Mouse (Mus musculus): Measurements from ENCODE around the gene Rhox12. TPM values are rescaled to one million over a fixed set of nuclear protein-coding genes. Genes with fewer than 3 reads are reported as not detected.

The Rhox12 gene
- total RNA-seq (2014; fragmentation: Nextera tagmentation) (not detected in 2 replicates), total RNA-seq (2017) (not detected in 2 replicates)

DNA sequence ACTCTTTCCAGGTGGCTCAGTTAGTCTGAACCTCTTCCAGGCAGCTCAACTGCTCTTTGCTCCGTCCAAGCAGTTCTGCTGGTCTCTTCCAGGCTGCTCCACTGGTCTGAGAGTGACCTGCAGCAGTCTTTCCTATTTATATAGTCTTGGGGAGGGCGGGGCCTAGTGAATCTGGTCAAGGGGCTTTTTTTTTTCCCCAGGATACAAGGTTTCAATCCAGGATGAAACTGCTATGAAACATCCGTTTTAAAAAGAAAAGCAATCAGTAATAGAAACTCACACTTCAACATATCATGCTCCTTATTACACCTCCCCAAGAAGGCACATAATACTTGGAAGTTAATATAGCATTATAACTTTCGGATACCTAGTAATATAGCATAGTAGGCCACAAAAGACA is at the start of gene Rhox12:
Rhox12 (minus strand) TSS at position 101 of the 400 bp plus-strand sequence.
- no peak for ATAC-seq (replicated peaks; ENCODE audit: low FRiP score, low TSS enrichment, poor library complexity, severe bottlenecking)

DNA sequence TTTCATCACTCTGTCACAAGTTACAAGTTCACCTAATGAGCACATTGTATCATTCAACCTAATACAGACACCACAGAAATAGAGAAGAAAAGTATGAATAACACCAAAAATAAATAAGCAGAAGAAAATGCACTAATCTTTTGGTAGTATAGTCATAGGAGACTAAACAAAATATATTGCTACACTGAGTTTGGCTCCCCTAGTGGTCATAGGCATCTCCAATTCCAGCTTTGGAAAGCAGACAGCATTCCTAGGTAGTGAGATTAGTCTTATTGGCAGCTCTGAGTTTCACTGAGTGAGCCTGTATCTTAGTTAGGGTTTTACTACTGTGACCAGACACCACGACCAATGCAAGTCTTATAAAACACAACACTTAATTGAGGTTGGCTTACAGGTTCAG is 48.4 kb upstream of the Rhox12 start:
- no peak for ATAC-seq (replicated peaks; ENCODE audit: low FRiP score, low TSS enrichment, poor library complexity, severe bottlenecking)

DNA sequence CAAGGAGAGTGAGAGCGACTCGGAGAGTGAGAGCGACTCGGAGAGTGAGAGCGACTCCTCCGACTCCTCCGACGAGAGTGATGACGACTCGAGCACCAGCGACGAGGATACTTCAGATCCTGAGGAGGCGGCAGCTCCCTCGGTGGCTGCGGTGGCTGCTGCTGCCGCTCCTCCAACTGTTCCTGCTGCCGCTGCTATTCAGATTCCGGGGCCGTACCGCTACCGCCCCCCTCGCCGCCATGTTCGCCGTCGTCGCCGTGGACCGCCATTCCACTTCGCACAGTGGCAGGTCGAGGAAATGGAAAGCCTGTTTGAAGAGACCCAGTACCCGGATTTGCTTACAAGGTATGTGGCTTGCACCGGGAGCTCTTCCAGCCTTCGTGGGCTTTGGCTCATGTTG is 10.8 kb upstream of the Rhox12 start:
- no peak for ATAC-seq (replicated peaks; ENCODE audit: low FRiP score, low TSS enrichment, poor library complexity, severe bottlenecking)

DNA sequence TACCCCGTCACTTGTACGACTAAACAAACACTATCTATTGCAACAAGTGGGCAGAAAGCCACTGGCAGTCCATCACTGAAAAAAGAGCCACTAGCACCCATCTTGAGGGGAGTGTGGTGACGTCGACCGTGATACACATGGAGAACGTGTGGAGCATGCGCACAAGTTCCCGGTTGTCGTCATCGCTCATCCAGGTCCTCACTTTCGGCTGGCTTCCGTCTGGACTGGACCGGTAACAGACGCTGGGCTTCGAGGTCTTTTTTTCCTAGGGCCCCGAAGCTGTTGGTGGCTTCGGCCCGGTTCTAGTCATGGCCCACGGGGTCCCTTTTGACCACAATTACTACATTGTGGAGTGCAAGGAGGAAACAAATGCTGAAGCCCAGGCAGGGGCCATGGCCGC is 10.3 kb upstream of the Rhox12 start, which contains the start of gene Rhox13:
Rhox13 (plus strand) TSS at position 238 of the 400 bp plus-strand sequence.
- no peak for ATAC-seq (replicated peaks; ENCODE audit: low FRiP score, low TSS enrichment, poor library complexity, severe bottlenecking)

DNA sequence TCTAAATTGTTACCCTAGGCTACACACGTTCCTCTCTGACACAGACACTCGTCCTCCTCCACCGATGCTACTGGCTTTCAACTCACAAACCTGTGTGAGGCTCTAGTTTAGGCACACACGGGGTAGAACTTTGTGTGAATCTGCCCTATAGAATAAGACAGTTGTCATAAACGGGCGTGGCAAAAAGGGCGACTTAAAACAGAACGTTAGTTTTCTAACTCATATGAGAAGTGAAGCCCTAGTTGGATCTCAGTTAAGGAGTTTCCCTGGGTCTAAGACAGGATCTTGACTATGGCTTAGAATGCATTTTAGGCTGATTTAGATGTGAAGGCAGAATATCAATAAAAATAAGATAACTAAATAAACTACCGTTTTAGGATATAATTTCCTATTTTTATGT is 25.7 kb downstream of the Rhox12 start, which contains the start of gene Rhox11:
Rhox11 (minus strand) TSS at position 101 of the 400 bp plus-strand sequence.
- no peak for ATAC-seq (replicated peaks; ENCODE audit: low FRiP score, low TSS enrichment, poor library complexity, severe bottlenecking)

DNA sequence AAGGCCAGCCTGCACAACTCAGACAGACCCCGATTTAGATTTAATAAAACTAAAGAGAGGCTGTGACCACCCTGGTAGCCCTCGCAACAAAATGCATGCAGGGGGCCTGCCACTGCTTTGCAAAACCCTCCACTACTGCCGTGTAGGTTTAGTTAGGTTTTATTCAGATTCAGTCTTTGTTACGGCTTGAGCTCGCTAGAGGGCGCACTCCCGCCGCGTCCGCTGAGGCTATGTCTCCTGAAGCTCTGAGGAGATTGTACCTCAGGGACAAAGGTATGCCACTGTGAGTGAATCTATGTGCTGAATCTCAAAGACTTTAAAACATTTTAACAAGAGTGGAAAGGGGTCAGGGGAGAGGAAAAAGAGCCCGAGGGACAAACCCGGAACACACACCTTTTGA is 26.5 kb downstream of the Rhox12 start:
- ATAC-seq (replicated peaks; ENCODE audit: low FRiP score, low TSS enrichment, poor library complexity, severe bottlenecking) = no peak

DNA sequence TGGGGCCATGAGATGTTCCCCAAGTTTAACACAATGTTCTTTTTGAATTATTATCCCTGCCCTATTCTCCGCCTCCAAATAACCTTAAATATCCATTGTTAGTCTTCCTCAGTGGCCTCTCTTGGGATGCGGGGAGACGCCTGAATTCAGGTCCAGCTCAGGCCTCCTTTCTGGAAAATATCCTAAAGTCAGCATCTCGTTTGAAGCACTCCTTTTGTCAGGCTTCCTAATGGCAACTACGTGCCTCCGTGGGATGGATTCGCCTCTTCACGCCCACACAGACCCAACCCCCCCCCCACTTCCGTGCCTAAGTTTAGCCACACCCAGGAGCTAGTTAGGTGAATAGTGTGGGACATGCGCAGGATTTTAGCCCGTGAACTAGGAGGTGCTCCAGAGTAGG is 44.5 kb downstream of the Rhox12 start, which contains the start of gene Rhox10:
Rhox10 (plus strand) TSS at position 301 of the 400 bp plus-strand sequence.
- ATAC-seq (replicated peaks; ENCODE audit: low FRiP score, low TSS enrichment, poor library complexity, severe bottlenecking) = no peak

DNA sequence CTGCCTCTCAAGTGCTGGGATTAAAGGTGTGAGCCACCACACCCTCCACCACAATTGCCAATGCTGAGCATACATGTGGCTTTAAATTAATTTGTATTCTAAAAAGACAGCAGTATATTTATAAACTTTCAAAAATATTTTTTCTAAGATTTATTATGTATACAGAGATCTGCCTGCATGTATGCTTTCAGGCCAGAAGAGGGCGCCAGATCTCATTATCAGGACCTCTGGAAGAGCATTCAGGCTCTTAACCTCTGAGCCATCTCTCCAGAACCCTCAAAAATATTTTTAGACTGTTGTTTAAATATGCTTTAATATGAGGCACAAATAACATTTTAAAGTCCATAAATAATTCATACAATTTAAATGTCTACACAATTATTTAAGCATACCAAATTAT is 49.2 kb downstream of the Rhox12 start:
- ATAC-seq (replicated peaks; ENCODE audit: low FRiP score, low TSS enrichment, poor library complexity, severe bottlenecking) = no peak

Other genes with a start within 250 kb of the Rhox12 start
- 0.74 TPM in 1 of 2 replicates, not detected in the other for gene Rhox8, start 232.0 kb downstream of the Rhox12 start, total RNA-seq (2014; fragmentation: Nextera tagmentation)
- not detected in 2 replicates for gene Rhox8, start 232.0 kb downstream of the Rhox12 start, total RNA-seq (2017)
- not detected in 2 replicates for gene Rhox7b, start 213.7 kb downstream of the Rhox12 start, total RNA-seq (2014; fragmentation: Nextera tagmentation)
- not detected in 2 replicates for gene Rhox7b, start 213.7 kb downstream of the Rhox12 start, total RNA-seq (2017)
- not detected in 2 replicates for gene Rhox9, start 209.1 kb downstream of the Rhox12 start, total RNA-seq (2014; fragmentation: Nextera tagmentation)
- gene Rhox9, start 209.1 kb downstream of the Rhox12 start, total RNA-seq (2017) = not detected in 2 replicates
- gene Btg1-ps1, start 92.1 kb downstream of the Rhox12 start, total RNA-seq (2014; fragmentation: Nextera tagmentation) = not detected in 2 replicates
- not detected in 2 replicates for gene Btg1-ps1, start 92.1 kb downstream of the Rhox12 start, total RNA-seq (2017)
- gene Btg1-ps2, start 67.8 kb downstream of the Rhox12 start, total RNA-seq (2014; fragmentation: Nextera tagmentation) = not detected in 2 replicates
- gene Btg1-ps2, start 67.8 kb downstream of the Rhox12 start, total RNA-seq (2017) = not detected in 2 replicates
- gene Rhox10, start 44.4 kb downstream of the Rhox12 start, total RNA-seq (2014; fragmentation: Nextera tagmentation) = not detected in 2 replicates
- gene Rhox10, start 44.4 kb downstream of the Rhox12 start, total RNA-seq (2017) = not detected in 2 replicates
- not detected in 2 replicates for gene Rhox11, start 25.8 kb downstream of the Rhox12 start, total RNA-seq (2014; fragmentation: Nextera tagmentation)
- gene Rhox11, start 25.8 kb downstream of the Rhox12 start, total RNA-seq (2017) = not detected in 2 replicates
- not detected in 2 replicates for gene Rhox13, start 10.3 kb upstream of the Rhox12 start, total RNA-seq (2014; fragmentation: Nextera tagmentation)
- not detected in 2 replicates for gene Rhox13, start 10.3 kb upstream of the Rhox12 start, total RNA-seq (2017)
- 16.6 and 28.3 TPM in 2 replicates for gene Zbtb33, start 78.9 kb upstream of the Rhox12 start, total RNA-seq (2014; fragmentation: Nextera tagmentation)
- gene Zbtb33, start 78.9 kb upstream of the Rhox12 start, total RNA-seq (2017) = 24.0 and 27.5 TPM in 2 replicates
- gene Tmem255a, start 141.5 kb upstream of the Rhox12 start, total RNA-seq (2014; fragmentation: Nextera tagmentation) = 0.39 TPM in 1 of 2 replicates, not detected in the other
- 0.05 and 1.1 TPM in 2 replicates for gene Tmem255a, start 141.5 kb upstream of the Rhox12 start, total RNA-seq (2017)
- not detected in 2 replicates for gene Atp1b4, start 205.3 kb upstream of the Rhox12 start, total RNA-seq (2014; fragmentation: Nextera tagmentation)
- not detected in 2 replicates for gene Atp1b4, start 205.3 kb upstream of the Rhox12 start, total RNA-seq (2017)